Mouse (Mus musculus) B cell, adult 2 months (primary cell): ENCODE measurements around the gene Hmgb2.

Experiments
- DNase-seq, 2 experiments: peaks; one replicate each; pipeline ENCODE4 v3.0.0; 2022

Gene Hmgb2

DNA sequence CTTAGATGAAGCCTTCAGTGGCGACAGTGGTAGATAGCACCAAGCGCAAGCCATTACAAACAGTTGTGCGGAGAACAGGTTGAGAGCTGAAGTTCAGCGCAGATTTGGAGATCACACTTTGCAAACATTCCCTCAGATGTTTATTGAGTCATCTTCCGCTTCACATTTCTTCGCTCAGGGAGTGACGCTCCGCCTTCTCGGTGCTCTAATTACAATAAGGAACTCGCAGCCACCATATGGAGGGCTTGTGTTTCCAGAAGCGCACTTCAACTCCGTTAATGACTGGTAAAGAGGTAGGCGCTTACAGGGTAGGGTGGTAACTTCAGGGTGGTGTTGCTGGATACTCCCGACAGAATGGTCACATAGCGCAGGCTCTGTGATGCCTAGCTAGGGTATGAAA, 52.0 kb downstream of the Hmgb2 start:
- DNase-seq = no peak

GRCm38 (mm10) chr8:57565039-57565438, 53.3 kb downstream of the Hmgb2 start:
- DNase-seq = no peak
